Mouse (Mus musculus) inflammation-experienced regulatory T-cells, adult 6 months (primary cell): ENCODE results near the gene Smarcc1. TPM values are rescaled to one million over a fixed set of nuclear protein-coding genes. Genes with fewer than 3 reads are reported as not detected.

Experiments used
- polyA plus RNA-seq, 3 experiments: library from polyadenylated mRNA; unstranded; fragments of 100-300 nt; shearing (Covaris generic); gene quantifications; one replicate each; pipeline ENCODE4 v1.2.1; 2017

The Smarcc1 gene
- polyA plus RNA-seq, 3 experiments from 2014 or later: 25.9 to 35.4 (median 26.2) TPM

Other genes starting within 250 kb of the Smarcc1 start
- gene Cdc25a, start 242.1 kb upstream of the Smarcc1 start, polyA plus RNA-seq: 10 to 100 TPM in 1 of 3 experiments, 1 to 10 TPM in 2; 6.2 to 10.2 (median 8.1) TPM
- 10 to 100 TPM; 32.9 to 44.2 (median 35.5) TPM for gene Map4, start 186.2 kb upstream of the Smarcc1 start, polyA plus RNA-seq
- gene Dhx30, start 122 bp downstream of the Smarcc1 start, polyA plus RNA-seq: 100 to 1,000 TPM in 2 of 3 experiments, 10 to 100 TPM in 1; 70.5 to 107 (median 103) TPM
- under 1 TPM; 0.13 to 0.27 (median 0.18) TPM for gene Cspg5, start 126.1 kb downstream of the Smarcc1 start, polyA plus RNA-seq
- gene Elp6, start 187.5 kb downstream of the Smarcc1 start, polyA plus RNA-seq: 10 to 100 TPM; 17.7 to 19.1 (median 18.9) TPM
- 10 to 100 TPM; 10.8 to 15.9 (median 11.1) TPM for gene Scap, start 215.6 kb downstream of the Smarcc1 start, polyA plus RNA-seq